Mouse (Mus musculus) v-Abl transformed pro-B cells (cell line): ENCODE results near the gene Hif3a.

ENCODE experiments used
- in situ Hi-C, 2 experiments: fragments of 400-800 bp; cut with MboI; formaldehyde crosslinking; loops; one replicate each; pipeline ENCODE4 v1.15.1; 2025; ENCODE audit not compliant: unreplicated experiment in 2 of 2

The Hif3a gene

GRCm38 (mm10) chr7:17025896-17026622, 36.2 kb downstream of the Hif3a start:
- in situ Hi-C loops: no loop called here

- in situ Hi-C loops: no loop called here
Measured at GRCm38 (mm10) chr7:17025505-17025894, 36.7 kb downstream of the Hif3a start.

- in situ Hi-C loops: no loop called here
Measured at GRCm38 (mm10) chr7:17024814-17025504, 37.3 kb downstream of the Hif3a start.

- in situ Hi-C loops: no loop called here
Measured at GRCm38 (mm10) chr7:17024141-17024540, 38.1 kb downstream of the Hif3a start.

DNA sequence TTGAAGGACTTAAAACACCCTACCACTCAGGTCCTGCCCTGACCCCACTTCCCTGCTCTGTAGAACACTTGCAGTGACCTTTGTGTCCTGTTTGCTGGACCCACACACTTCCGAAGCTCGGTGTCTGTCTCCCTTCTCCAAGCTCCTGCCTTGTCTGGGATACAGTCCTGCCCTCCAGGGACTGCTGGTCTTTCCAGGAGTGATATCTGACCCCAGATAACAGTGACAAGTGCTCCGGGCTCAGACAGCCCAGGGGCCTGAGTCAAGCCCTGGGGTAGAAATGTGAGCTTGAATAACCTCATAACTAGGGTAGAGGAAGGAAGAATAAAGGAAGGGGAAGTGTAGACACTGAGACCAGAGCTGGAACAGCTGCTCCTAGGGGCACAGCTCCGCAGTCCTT, 38.5 kb downstream of the Hif3a start:
- in situ Hi-C loops: no loop called here

DNA sequence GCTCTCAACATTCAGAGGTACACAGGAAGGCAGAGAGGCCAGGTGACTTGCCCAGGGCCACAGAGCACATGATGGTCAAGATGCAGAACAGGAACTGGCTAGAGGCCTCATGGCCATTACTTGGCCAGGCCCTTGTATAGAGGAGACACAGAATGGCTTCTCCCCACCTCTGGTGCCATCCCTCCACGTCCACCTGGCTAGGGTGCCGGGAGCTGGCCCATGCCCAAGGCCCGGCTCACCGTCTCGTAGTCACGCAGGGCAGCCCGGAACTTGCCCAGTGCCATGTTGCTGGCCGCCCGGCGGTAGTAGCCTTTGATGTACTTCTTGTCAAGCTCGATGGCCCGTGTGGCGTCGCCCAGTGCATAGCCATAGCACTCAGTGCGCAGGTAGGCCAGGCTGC, 40.1 kb downstream of the Hif3a start:
- in situ Hi-C loops: no loop called here

DNA sequence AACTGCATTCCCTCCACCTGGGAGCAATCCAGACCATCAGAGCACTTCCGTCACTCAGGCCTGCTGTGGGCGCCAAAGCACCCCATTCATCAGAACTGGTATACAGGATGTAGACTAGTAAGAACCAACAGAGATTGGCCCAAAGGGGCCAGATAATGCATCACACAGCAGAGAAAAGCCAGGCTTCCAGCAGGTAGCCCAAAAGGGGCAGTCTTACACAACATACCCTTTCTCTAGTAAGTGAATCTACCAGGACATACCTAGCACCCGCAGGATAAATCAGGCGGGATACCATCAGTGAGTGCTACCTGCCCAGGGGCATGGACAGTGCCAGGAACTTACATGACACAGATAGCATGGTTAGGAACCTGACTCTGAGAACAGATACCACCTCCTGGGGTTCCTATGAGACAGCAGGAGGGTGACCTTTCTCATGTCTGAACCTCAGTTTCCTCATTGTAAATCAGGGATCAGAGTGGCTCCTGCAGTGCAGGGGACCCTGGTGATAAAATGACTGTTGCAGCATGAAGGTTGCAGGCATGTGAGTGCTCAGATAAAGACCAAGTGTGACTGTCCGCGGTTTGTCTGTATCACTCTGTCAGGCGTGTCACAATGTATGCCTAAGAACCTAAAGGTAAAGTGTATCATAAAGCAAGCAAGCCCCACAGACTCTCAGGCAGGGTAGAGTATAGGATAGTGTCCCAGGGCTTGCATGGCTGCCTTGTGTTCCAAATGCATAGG, 42.6 kb downstream of the Hif3a start:
- in situ Hi-C loops: no loop called here

DNA sequence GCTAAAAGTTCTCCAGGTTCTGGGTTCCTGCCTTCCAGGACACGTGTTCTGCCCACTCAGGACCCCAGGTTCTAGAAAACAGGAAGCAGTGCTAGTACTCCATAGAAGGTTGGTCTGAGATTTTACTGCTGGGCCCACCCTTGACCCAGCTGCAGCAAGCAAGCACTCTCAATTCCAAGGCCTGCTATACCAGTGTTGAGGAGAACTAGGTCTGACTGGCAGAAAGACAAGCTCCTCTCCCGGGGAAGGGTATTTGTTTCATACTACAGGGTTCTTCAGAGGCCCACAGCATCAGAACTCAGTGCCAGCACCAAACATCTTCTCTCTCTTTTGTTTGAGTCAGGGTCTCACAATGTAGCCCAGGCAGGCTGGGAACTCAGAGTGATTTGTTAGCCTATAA, 44.3 kb downstream of the Hif3a start:
- in situ Hi-C loops: no loop called here

GRCm38 (mm10) chr7:17017036-17017435, 45.2 kb downstream of the Hif3a start:
- in situ Hi-C loops: no loop called here

DNA sequence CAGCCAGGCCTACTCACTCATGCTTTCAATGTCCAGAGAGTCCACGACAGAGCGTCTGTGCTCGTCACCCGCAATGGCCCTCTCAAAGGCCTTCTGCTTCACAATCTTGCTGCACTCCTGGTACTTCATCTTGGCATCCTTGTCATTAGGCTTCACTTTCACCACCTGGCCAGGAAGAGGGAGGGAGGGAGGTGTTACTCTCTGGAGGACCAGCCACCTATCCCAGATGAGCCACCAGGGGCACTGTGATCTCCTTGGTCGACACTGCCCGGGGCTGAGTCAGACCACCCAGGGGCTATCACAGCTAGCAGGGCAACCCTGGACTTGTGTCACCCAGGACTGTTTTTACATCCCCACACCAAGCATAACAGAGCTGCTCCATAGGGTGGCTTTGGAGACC, 46.8 kb downstream of the Hif3a start:
- in situ Hi-C loops: no loop called here

- in situ Hi-C loops: no loop called here
Measured at GRCm38 (mm10) chr7:17011909-17012590, 50.2 kb downstream of the Hif3a start.

DNA sequence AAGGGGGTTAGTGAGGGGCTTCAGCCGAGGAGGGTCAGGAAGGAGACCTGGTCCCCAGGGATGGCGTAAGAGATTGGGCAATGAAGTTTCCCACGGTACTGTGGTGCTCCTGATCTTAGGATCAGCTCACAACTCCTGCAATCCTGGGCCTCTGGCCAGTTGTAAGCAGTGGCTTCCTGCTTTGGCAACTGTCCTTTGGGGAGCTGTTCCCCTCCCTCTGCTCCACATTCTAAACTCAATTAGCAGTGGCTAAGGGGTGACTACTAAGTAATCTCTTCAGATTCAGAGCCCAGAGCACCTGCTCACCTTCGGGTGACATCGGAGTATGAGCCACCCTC, 52.2 kb downstream of the Hif3a start:
- in situ Hi-C loops: no loop called here

GRCm38 (mm10) chr7:17009326-17010009, 52.8 kb downstream of the Hif3a start:
- in situ Hi-C loops: no loop called here

GRCm38 (mm10) chr7:17007300-17007699, 54.9 kb downstream of the Hif3a start:
- in situ Hi-C loops: no loop called here

- in situ Hi-C loops: loop anchor here (5.0 kb wide), 3 partner anchors 48 to 63 kb away; no protein-coding TSS in a partner anchor
Measured at GRCm38 (mm10) chr7:17004716-17005115, 57.5 kb downstream of the Hif3a start.

- in situ Hi-C loops: loop anchor here (5.0 kb wide), 3 partner anchors 49 to 64 kb away; no protein-coding TSS in a partner anchor
Measured at GRCm38 (mm10) chr7:17003230-17003960, 58.8 kb downstream of the Hif3a start.

GRCm38 (mm10) chr7:17002375-17003195, 59.6 kb downstream of the Hif3a start:
- in situ Hi-C loops: loop anchor here (5.0 kb wide), 3 partner anchors 50 to 65 kb away; no protein-coding TSS in a partner anchor

DNA sequence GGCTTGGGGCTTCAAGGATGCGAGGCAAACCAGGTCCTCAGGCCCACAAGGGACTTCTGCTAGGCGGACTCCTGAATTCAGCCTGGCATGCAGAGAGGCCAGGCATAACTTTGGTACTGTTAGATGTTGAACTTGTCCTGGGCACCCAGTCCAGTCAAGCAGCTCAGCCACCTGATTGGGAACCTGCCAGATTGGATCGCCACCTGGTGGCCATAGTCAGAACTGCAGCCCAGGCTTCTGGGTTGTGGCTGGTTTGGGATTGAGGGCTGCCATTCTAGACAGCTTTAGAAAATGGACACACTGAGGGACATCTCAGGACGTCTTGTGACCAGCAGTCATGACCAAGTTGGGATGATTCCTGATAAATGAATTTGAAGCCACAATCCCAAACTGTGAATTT, 62.6 kb downstream of the Hif3a start:
- in situ Hi-C loops: loop anchor here (5.0 to 10.0 kb wide), 4 partner anchors 47 to 68 kb away; no protein-coding TSS in a partner anchor

DNA sequence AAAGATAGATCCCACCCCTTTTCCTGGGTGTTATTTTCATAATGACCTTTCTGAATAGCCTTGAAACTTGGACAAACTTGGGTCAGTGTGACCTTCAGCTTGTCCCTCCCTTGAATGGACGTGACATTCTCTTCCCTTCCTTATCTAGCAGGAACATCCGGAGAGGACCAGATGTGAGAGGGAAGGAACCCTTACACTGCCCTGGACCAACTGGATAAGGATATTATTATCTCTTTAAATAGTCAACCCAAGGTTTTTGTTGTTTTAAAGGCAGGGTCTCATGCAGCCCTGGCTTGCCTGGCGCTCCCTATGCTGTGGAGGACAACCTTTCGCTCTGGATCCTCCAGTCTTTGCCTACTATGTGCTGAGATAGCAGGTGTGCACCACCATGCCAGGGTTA, 63.0 kb downstream of the Hif3a start:
- in situ Hi-C loops: loop anchor here (5.0 to 10.0 kb wide), 2 partner anchors 47 to 64 kb away; no protein-coding TSS in a partner anchor
